21 mouse cellular contexts compared by ENCODE assay signal in the genomic region with DNA sequence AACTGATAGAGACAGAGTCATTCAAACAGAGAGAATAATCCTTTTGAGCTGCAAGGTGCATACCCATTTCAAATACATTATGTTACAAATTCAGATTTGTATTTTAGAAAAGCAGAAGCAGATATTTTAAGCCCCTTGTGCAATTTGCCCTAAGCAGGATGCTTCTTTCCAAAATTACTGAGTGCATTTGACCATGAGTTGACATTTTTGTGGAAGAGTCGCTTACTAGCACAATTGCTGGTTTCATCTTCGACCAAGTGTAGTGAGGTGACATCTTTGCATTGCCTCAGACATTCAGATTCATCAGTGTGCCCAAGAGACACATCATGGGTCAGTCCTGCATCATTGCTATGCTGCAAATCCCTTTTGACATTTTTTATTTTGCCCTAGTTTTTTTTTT.
DNase-seq lines count a peak whose midpoint lies in the region; ATAC-seq lines count a peak whose summit lies in the region.
"Had no signal": no experiment of that assay in that cellular context is flagged by ENCODE, and none has a peak within 500 bp of the region (broad histone marks: within the 10 kb centered on the region; RNA-seq: fewer than 3 reads in every experiment).

No protein-coding gene starts in this region.

- peak; percentile 1 for DNase-seq in retina, postnatal 1 day
- DNase-seq in retina, embryonic 14.5 days (ENCODE audit: low spot score) = no peak
- no peak for DNase-seq in layer of hippocampus, adult 9-11 months
- no peak for DNase-seq in spleen, postnatal 4 days (ENCODE audit: low spot score in 2 of 2)
- no peak for DNase-seq in cerebellum, adult 18-20 months
- DNase-seq: adrenal gland, adult 8-10 months; adrenal gland, postnatal 14 days; B cell, adult 2 months; cerebellum, adult 11 months; cerebellum, adult 2 months; cerebellum, adult 9-10 months; cerebellum, postnatal 10 days; cerebellum, postnatal 25 days; embryo, embryonic 11 days had no signal

- peak; percentile 48 to 69; a peak in 3 of 4 replicates for ATAC-seq in hematopoietic stem cell, adult 5-6 weeks (replicated peaks in 1 of 2; ENCODE audit: insufficient read depth in 1 of 2, low FRiP score in 2 of 2, low TSS enrichment in 1 of 2, low read depth in 1 of 2, poor library complexity in 2 of 2, severe bottlenecking in 2 of 2)
- peak; percentile 94 for ATAC-seq in megakaryocyte progenitor cell, adult 5-6 weeks (replicated peaks; ENCODE audit: poor library complexity)
- ATAC-seq: activated CD4-positive, CD25-positive, alpha-beta regulatory T cell, adult 4 months; CD4-positive, CD25-positive, alpha-beta regulatory T cell, adult 4 months; forebrain, embryonic 14.5 days; forebrain, embryonic 16.5 days; Patski had no signal
